Mouse (Mus musculus) intestine, embryonic 15.5 days (tissue): ENCODE results near the gene Apba1. TPM values are rescaled to one million over a fixed set of nuclear protein-coding genes. Genes with fewer than 3 reads are reported as not detected.

Experiments
- ATAC-seq: fragments of 200-750 bp; cut with Nextera tagmentation; 2 replicates; pipeline ENCODE4 v1.8.0; 2017; ENCODE audit warnings: moderate TSS enrichment, moderate library complexity
- H3K27ac ChIP-seq: fragments of 300-500 bp; sonication (generic); 2 replicates; pipeline ENCODE4 v1.5.1; 2015; ENCODE audit warnings: mild to moderate bottlenecking, inconsistent platforms
- H3K27me3 ChIP-seq: fragments of 300-500 bp; sonication (generic); replicated peaks from 2 replicates; pipeline ENCODE4 v1.6.1; 2015; ENCODE audit warnings: inconsistent platforms
- H3K36me3 ChIP-seq: fragments of 300-500 bp; sonication (generic); 2 replicates; pipeline ENCODE4 v1.6.1; 2015; ENCODE audit warnings: inconsistent platforms
- H3K4me1 ChIP-seq: fragments of 300-500 bp; sonication (generic); replicated peaks from 2 replicates; pipeline ENCODE4 v1.6.1; 2015; ENCODE audit warnings: inconsistent platforms
- H3K4me2 ChIP-seq: fragments of 300-500 bp; sonication (generic); replicated peaks from 2 replicates; pipeline ENCODE4 v1.6.1; 2015; ENCODE audit warnings: mild to moderate bottlenecking, inconsistent platforms
- H3K4me3 ChIP-seq: fragments of 300-500 bp; sonication (generic); replicated peaks from 2 replicates; pipeline ENCODE4 v1.5.1; 2015; ENCODE audit warnings: inconsistent platforms
- H3K9ac ChIP-seq: fragments of 300-500 bp; sonication (generic); 2 replicates; pipeline ENCODE4 v1.6.1; 2015; ENCODE audit warnings: inconsistent platforms
- H3K9me3 ChIP-seq: fragments of 300-500 bp; sonication (generic); 2 replicates; pipeline ENCODE4 v1.6.1; 2016; ENCODE audit warnings: inconsistent platforms
- WGBS: fragments of 180-500 bp; shearing (Covaris S2); methylation state at CpG from one replicate; pipeline ENCODE4 v1.1.7; 2015; 5-methylcytosine and 5-hydroxymethylcytosine counted together
- polyA plus RNA-seq: library from polyadenylated mRNA; unstranded; fragments of >200 nt; fragmentation: Nextera tagmentation; extraction: Ambion mirVana; gene quantifications from 2 replicates; pipeline ENCODE4 v1.2.1, GENCODE M21; 2015

Apba1 gene
- polyA plus RNA-seq, 1 experiment from 2014 or later, result 0.73 TPM

DNA sequence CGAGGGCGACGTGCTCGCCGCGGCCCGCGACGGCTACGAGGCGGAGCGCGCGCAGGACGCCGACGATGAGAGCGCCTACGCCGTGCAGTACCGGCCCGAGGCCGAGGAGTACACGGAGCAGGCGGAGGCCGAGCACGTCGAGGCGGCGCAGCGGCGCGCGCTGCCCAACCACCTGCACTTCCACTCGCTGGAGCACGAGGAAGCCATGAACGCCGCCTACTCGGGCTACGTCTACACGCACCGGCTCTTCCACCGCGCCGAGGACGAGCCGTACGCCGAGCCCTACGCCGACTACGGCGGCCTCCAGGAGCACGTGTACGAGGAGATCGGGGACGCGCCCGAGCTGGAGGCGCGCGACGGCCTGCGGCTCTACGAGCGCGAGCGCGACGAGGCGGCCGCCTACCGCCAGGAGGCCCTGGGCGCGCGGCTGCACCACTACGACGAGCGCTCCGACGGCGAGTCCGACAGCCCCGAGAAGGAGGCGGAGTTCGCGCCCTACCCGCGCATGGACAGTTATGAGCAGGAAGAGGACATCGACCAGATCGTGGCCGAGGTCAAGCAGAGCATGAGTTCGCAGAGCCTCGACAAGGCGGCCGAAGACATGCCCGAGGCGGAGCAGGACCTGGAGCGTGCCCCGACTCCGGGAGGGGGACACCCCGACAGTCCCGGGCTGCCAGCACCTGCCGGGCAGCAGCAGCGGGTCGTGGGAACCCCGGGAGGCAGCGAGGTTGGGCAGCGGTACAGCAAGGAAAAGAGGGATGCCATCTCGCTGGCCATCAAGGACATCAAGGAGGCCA is 134.6 kb downstream of the Apba1 start:
- Histone ChIP-seq H3K9me3 (no peaks in the 10 kb centered on the region), H3K4me3 (peak overlapping the region; percentile 42), H3K27me3 (peaks cover 18% of the 10 kb centered on the region), H3K4me1 (peaks cover 10% of the 10 kb centered on the region; the same call in 1 of the 2 replicates), H3K27ac (no peak overlapping the region), H3K36me3 (no peaks in the 10 kb centered on the region), H3K4me2 (peak overlapping the region; percentile 77), H3K9ac (peak overlapping the region; percentile 23)
- WGBS, result 18% methylated on average over 109 of the region's 110 CpGs
- peak; percentile 84 for ATAC-seq

DNA sequence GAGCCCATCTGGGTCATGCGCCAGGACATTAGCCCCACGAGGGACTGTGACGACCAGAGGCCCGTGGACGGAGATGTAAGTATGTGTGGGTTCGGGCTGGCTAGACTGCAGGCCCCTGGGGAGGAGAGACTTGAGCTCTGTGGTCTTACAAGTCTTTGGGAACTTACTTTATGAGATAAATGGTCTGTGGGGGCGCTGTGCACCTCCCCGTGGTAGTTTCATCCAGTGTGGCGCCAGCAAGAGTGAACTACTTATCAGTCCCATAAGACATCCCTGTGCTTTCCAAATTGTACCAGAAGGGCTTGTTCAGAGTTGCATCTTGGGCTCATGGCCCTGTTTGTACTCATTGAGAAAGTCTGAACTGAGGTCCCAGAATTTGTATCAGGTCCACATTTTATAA is 135.3 kb downstream of the Apba1 start:
- Histone ChIP-seq H3K9me3 (no peaks in the 10 kb centered on the region), H3K36me3 (no peaks in the 10 kb centered on the region), H3K27ac (no peak overlapping the region), H3K4me2 (no peak overlapping the region), H3K9ac (no peak overlapping the region), H3K27me3 (peaks cover 18% of the 10 kb centered on the region), H3K4me1 (peaks cover 10% of the 10 kb centered on the region; the same call in 1 of the 2 replicates), H3K4me3 (no peak overlapping the region)
- WGBS, result 67% methylated on average over 9 of the region's 9 CpGs
- ATAC-seq, result no peak

DNA sequence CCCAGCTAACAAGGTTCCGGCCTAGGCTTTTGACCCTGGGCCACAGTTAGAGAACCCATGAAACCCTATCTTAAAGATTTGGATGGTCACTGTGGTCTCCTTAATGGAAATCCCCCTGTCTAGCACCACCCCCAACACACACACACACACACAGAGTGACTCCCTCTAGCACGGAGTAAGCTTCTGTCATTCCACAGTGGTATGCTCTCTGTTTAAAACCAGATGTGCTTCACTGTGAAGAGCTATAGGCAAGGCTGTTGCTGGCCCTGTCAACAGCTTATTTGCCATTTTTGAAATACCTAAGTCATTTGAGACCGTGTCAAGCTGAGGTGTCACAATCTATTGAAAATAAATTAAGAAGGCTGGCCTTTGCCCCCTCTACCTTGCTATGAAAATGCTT is 136.1 kb downstream of the Apba1 start:
- ATAC-seq, result no peak

DNA sequence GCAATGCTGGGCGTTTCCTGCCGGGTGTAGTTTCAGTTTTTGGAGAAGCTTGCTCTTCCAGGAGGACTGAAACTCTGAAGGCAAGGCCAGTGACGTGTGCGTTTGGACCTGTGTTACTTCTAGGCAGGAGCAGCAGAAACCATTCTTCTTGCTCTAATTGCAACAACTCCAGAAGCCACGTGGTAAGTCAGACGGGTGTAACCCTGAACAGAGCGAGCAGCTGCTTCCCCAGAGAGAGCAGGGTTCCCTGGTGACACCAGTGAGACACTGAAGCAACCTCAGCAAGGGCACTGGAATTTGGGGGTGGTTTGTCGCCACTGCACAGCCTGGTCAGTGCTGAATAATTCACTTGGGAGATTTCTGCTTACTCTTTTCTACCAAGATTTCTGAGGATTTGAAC is 138.2 kb downstream of the Apba1 start:
- 41% methylated on average over 8 of the region's 8 CpGs for WGBS
- Histone ChIP-seq H3K36me3 (no peaks in the 10 kb centered on the region), H3K27ac (no peak overlapping the region), H3K9ac (no peak overlapping the region), H3K4me2 (no peak overlapping the region), H3K27me3 (peaks cover 18% of the 10 kb centered on the region), H3K4me1 (peaks cover 10% of the 10 kb centered on the region; the same call in 1 of the 2 replicates), H3K9me3 (no peaks in the 10 kb centered on the region), H3K4me3 (no peak overlapping the region)
- no peak for ATAC-seq

More for the DNA sequence above, 136.1 kb downstream of the Apba1 start:
- no peak overlapping the region for H3K9ac ChIP-seq
- H3K4me2 ChIP-seq, result no peak overlapping the region
- H3K36me3 ChIP-seq, result no peaks in the 10 kb centered on the region
- no peak overlapping the region for H3K4me3 ChIP-seq
- H3K4me1 ChIP-seq, result peaks cover 10% of the 10 kb centered on the region; the same call in 1 of the 2 replicates
- no peak overlapping the region for H3K27ac ChIP-seq
- H3K27me3 ChIP-seq, result peaks cover 18% of the 10 kb centered on the region
- no peaks in the 10 kb centered on the region for H3K9me3 ChIP-seq
- WGBS, result 55% methylated on average over 3 of the region's 3 CpGs

DNA sequence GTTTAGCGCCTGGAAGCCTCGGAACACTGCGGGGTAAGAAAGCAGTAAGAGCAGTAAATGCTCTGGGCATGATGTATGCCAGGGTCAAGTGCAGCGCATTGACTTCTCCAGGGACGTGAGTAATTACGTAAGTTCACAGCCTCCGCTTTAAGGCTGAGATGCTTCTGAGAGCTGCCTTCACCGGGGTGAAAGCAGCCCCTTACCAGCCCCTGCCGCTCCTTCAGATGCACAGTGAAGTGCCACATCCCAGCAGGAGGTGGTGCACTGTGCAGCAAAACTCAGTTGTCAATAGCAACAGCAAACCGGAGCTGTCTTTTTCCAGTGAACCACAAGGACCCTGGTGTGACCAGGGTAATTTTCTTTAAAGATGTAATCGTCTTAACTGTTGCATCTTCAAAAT is 139.8 kb downstream of the Apba1 start:
- ATAC-seq, result no peak
- Histone ChIP-seq H3K9me3 (no peaks in the 10 kb centered on the region), H3K4me1 (0 out of 2 replicates have a peak, but pooled peaks cover under 1% of the 10 kb centered on the region), H3K36me3 (no peaks in the 10 kb centered on the region), H3K27ac (no peak overlapping the region), H3K4me2 (no peak overlapping the region), H3K27me3 (peaks cover 6% of the 10 kb centered on the region), H3K9ac (no peak overlapping the region), H3K4me3 (no peak overlapping the region)
- WGBS, result 39% methylated on average over 11 of the region's 11 CpGs

DNA sequence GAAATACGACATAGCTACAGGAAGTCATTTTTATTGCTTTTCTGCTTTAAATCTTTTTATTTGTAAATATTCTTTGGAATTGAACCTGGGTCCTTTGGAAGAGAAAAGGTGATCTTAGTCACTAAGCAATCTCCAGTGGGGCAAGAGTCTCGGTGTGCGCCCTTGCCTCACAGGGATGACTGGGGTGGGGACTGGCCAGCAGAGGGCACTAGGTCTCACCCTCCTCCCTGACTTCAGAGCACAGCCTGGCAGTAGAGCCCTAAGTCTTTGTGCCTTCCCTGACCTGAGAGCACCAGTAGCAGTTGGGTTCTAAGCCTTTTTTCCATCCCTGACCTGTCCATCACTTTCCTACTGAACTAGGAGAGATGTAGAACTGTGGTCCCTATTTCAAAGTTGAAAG is 142.5 kb downstream of the Apba1 start:
- no peak overlapping the region for H3K27ac ChIP-seq
- no peaks in the 10 kb centered on the region for H3K36me3 ChIP-seq
- no peaks in the 10 kb centered on the region for H3K9me3 ChIP-seq
- H3K27me3 ChIP-seq, result no peaks in the 10 kb centered on the region
- H3K4me3 ChIP-seq, result no peak overlapping the region
- 60% methylated on average over 3 of the region's 3 CpGs for WGBS
- H3K9ac ChIP-seq, result no peak overlapping the region
- H3K4me1 ChIP-seq, result no peaks in the 10 kb centered on the region
- ATAC-seq, result no peak
- H3K4me2 ChIP-seq, result no peak overlapping the region

DNA sequence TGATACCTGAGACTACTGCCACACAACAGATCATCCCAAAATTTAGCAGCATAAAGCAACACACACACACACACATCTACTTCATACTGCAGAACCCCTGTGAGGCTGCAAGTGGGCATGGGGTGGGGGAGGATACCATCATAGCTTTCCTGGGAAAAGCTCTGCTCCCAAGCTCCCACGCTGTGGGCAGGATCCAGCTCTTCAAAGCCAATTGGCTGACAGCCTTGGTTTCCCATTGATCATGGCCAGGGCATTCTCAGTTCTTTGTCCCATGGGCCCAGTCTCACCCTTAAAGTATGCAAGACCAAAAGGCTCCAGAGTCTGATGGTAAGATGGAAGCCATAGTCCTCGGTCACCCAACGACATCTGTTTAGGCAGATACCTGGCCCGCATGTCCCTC is 143.1 kb downstream of the Apba1 start:
- H3K9me3 ChIP-seq, result no peaks in the 10 kb centered on the region
- no peaks in the 10 kb centered on the region for H3K4me1 ChIP-seq
- ATAC-seq, result no peak
- no peaks in the 10 kb centered on the region for H3K27me3 ChIP-seq
- 96% methylated on average over 4 of the region's 4 CpGs for WGBS
- no peak overlapping the region for H3K9ac ChIP-seq
- no peak overlapping the region for H3K4me3 ChIP-seq
- no peak overlapping the region for H3K27ac ChIP-seq
- no peak overlapping the region for H3K4me2 ChIP-seq
- H3K36me3 ChIP-seq, result no peaks in the 10 kb centered on the region

DNA sequence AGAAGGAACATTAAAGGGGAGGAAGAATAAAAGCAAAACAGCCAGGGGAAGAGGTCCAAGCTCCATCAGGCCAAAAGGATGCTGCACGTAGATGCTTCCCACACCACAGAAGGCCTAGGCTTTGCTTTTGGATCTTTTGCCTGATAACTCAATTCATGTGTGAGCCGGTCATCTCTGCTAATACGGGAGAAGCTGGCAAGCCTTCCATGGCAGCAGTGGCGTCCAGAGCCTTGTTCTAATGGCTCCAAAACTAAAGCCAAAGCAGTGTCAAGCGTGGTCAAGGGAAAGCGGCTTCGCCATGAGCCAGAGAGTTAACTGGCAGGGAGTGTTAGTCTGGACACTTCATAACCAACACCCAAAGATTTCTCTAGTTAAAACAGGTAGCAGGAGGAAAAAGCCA is 144.4 kb downstream of the Apba1 start:
- H3K9me3 ChIP-seq, result no peaks in the 10 kb centered on the region
- no peak for ATAC-seq
- H3K9ac ChIP-seq, result no peak overlapping the region
- H3K4me2 ChIP-seq, result no peak overlapping the region
- no peaks in the 10 kb centered on the region for H3K4me1 ChIP-seq
- 91% methylated on average over 7 of the region's 7 CpGs for WGBS
- no peaks in the 10 kb centered on the region for H3K36me3 ChIP-seq
- H3K4me3 ChIP-seq, result no peak overlapping the region
- no peaks in the 10 kb centered on the region for H3K27me3 ChIP-seq
- H3K27ac ChIP-seq, result no peak overlapping the region

DNA sequence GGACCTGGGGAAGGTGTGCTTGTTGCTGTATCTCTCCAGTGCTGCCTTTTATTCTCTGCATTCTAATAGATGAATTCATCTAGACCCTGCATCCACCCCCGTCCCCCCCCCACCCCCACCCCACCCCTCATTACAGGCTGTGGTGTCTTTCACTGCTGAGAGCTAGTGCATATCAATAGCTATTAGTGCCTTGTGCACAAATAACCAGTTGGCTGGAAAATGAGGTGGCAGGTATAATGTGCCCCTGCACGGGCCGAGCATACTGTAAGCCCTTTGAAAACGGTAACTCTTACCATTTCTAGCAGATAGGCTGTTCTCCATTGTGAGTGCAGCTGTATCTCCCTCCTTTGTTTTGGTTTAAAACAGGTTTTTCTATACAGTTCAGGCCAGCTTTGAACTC is 146.2 kb downstream of the Apba1 start:
- H3K4me2 ChIP-seq, result no peak overlapping the region
- no peak overlapping the region for H3K4me3 ChIP-seq
- no peak overlapping the region for H3K27ac ChIP-seq
- H3K27me3 ChIP-seq, result no peaks in the 10 kb centered on the region
- no peaks in the 10 kb centered on the region for H3K4me1 ChIP-seq
- no peaks in the 10 kb centered on the region for H3K36me3 ChIP-seq
- 83% methylated on average over 4 of the region's 4 CpGs for WGBS
- no peaks in the 10 kb centered on the region for H3K9me3 ChIP-seq
- ATAC-seq, result no peak
- H3K9ac ChIP-seq, result no peak overlapping the region

DNA sequence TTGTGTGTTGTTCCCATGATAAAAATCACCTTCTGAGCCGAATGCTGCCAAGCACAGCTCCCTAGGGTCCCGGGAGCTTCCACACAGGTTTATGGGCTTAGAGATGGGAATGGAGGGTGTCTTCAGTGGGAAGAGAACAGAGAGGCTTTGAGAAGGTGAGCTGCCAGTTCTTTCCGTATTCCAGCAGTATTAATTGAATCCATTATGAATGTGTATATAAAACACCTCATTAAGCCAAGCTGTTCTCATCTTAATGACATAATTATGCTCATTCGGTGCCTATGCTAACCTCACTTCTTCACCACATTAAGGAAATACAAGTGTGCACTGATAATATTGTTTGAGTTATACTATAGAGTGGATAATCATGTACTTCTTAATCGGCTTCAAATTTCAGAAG is 147.1 kb downstream of the Apba1 start:
- H3K4me2 ChIP-seq, result no peak overlapping the region
- WGBS, result 79% methylated on average over 5 of the region's 5 CpGs
- no peaks in the 10 kb centered on the region for H3K27me3 ChIP-seq
- no peaks in the 10 kb centered on the region for H3K9me3 ChIP-seq
- no peak for ATAC-seq
- no peaks in the 10 kb centered on the region for H3K36me3 ChIP-seq
- H3K9ac ChIP-seq, result no peak overlapping the region
- H3K27ac ChIP-seq, result no peak overlapping the region
- no peak overlapping the region for H3K4me3 ChIP-seq
- H3K4me1 ChIP-seq, result no peaks in the 10 kb centered on the region

DNA sequence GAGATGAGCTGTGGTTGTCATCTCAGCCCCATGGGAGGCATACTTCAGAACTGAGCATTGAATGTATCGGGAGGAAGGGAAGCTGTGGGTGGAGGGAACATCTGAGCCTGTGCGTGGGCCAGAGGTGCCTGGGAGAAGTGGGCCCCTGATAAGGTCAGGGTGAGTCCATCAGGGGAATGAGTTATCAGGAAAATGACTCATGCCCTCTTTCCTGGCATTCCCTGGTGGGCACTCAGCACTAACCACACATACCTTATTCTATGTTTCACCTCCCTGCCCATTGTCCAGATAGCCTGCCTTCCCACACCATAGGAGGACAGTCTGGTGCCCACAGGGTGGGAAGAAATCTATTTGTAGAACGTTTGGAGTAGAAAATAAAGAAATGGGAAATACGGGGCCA is 151.7 kb downstream of the Apba1 start:
- Histone ChIP-seq H3K4me2 (no peak overlapping the region), H3K9me3 (no peaks in the 10 kb centered on the region), H3K9ac (no peak overlapping the region), H3K27ac (no peak overlapping the region), H3K4me3 (no peak overlapping the region), H3K27me3 (no peaks in the 10 kb centered on the region), H3K36me3 (no peaks in the 10 kb centered on the region), H3K4me1 (no peaks in the 10 kb centered on the region)
- ATAC-seq, result no peak
- 63% methylated on average over 4 of the region's 4 CpGs for WGBS

DNA sequence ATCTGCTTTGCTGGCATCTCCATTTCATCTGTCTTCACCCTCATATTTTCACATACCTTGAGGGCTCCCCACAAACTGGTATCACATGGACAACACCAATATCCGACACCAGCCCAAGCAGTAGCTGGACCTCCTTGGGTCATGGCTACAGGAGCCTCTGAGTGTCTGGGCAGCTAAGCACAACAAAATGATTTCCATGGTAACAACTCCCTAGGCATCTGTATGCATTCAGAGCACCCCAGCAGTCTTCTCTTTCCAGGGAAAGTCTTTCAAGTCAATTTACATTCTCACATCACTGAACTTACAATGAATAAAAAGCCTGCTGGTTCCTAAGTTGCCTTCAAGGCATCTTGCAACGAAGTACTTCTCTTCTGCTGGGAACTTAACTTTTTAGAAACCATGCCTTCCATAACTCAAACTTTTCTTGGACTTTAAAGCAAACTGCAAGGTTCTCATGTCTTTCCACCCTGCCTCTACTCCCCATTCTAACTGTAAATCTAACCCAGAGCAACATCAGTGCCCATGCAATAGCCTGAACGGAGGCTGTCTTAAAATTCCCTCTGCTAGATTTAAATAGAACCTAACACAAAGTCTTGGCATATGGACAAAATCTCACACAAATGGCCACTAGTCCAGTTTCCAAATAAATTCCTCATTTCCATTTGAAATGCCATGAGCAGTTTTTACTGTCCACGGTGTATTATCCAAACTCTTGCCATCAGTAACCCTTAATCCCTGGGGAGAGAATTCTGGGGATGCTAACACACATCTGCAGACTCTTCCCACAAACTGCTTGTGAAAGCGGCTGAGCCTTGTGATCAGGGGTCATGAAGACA is 160.9 kb downstream of the Apba1 start:
- H3K9me3 ChIP-seq, result no peaks in the 10 kb centered on the region
- WGBS, result 76% methylated on average over 5 of the region's 5 CpGs
- H3K36me3 ChIP-seq, result no peaks in the 10 kb centered on the region
- H3K9ac ChIP-seq, result no peak overlapping the region
- no peaks in the 10 kb centered on the region for H3K27me3 ChIP-seq
- H3K4me3 ChIP-seq, result no peak overlapping the region
- ATAC-seq, result no peak
- no peaks in the 10 kb centered on the region for H3K4me1 ChIP-seq
- no peak overlapping the region for H3K27ac ChIP-seq
- no peak overlapping the region for H3K4me2 ChIP-seq
